Mouse (Mus musculus): ENCODE results near the gene Aqp12.

- no peak for TF ChIP-seq SMC3 (IDR thresholded peaks at IDR 0.05; ENCODE audit: low read depth, low read length)
- TF ChIP-seq ETS1 (conservative IDR thresholded peaks at IDR 0.05; ENCODE audit: low read depth, low read length), result no peak
- no peak for TF ChIP-seq BHLHE40 (IDR thresholded peaks at IDR 0.05; ENCODE audit: low read depth, low read length)
- TF ChIP-seq POLR2A (IDR thresholded peaks at IDR 0.05; ENCODE audit: low read depth, low read length), result no peak
- TF ChIP-seq POLR2AphosphoS2 (IDR thresholded peaks at IDR 0.05; ENCODE audit: low read depth, low read length), result no peak
Observed at GRCm38 (mm10) chr1:93013367-93013766, 7.2 kb downstream of the Aqp12 start.

Measured in CH12.LX (cell line).